Comparison of ENCODE assay signal across 20 mouse cellular contexts in the genomic region with DNA sequence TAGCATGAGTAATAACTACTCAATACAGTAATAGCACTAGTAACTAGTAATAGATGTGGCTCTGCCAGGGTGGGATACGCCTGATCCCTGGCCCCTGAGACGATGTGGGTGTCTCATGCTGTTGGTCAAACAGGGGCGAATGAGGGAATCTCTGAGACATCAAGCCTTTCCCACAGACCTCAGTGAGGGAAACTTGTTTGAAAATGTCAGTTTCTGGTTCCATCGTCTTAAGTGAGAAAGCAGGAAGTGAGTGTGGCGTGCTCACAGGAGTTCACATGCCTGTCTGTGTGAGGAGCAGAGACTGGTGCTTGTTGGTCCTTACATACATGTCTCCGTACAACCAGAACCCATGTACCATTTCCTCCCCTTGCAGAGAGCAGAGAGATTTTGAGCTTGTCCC.
"Had no signal": no experiment of that assay in that cellular context is flagged by ENCODE, and none has a peak within 500 bp of the region (broad histone marks: within the 10 kb centered on the region; RNA-seq: fewer than 3 reads in every experiment).

No protein-coding gene starts in this region.

- H3K9ac ChIP-seq: heart, embryonic 12.5 days; hindbrain, embryonic 13.5 days; hindbrain, embryonic 15.5 days; kidney, embryonic 15.5 days; limb, embryonic 12.5 days had no signal

- H3K9me3 ChIP-seq: heart, embryonic 12.5 days; hindbrain, embryonic 13.5 days; hindbrain, embryonic 15.5 days; kidney, embryonic 15.5 days; limb, embryonic 10.5 days; limb, embryonic 12.5 days had no signal

- H3K4me3 ChIP-seq: heart, adult 2 months; heart, embryonic 12.5 days; hindbrain, embryonic 13.5 days; hindbrain, embryonic 15.5 days; kidney, embryonic 15.5 days; limb, embryonic 10.5 days; limb, embryonic 12.5 days had no signal

- ATAC-seq: hindbrain, postnatal 0 days; intestine, embryonic 16.5 days had no signal

- H3K27ac ChIP-seq: heart, adult 2 months; hindbrain, embryonic 13.5 days; hindbrain, embryonic 15.5 days; hindbrain, postnatal 0 days; kidney, embryonic 15.5 days; kidney, postnatal 0 days; limb, embryonic 10.5 days; limb, embryonic 12.5 days had no signal

- H3K4me2 ChIP-seq: heart, embryonic 12.5 days; hindbrain, embryonic 13.5 days; hindbrain, embryonic 15.5 days; kidney, embryonic 15.5 days; limb, embryonic 12.5 days; liver, embryonic 11.5 days had no signal

- H3K36me3 ChIP-seq: heart, embryonic 12.5 days; hindbrain, embryonic 13.5 days; hindbrain, embryonic 15.5 days; kidney, embryonic 15.5 days; limb, embryonic 10.5 days; limb, embryonic 12.5 days had no signal

- H3K27me3 ChIP-seq: heart, embryonic 12.5 days; hindbrain, embryonic 13.5 days; hindbrain, embryonic 15.5 days; kidney, embryonic 15.5 days had no signal

- DNase-seq: gastrocnemius, postnatal 14 days; gastrocnemius, postnatal 36 days; heart, adult 2 months; heart, postnatal 10 days; kidney, adult 11 months; kidney, adult 2 months; kidney, adult 9 months; kidney, postnatal 14 days; kidney, postnatal 36 days; liver had no signal
